Mouse (Mus musculus): ENCODE measurements around the gene Sin3a.

The Sin3a gene

GRCm38 (mm10) chr9:57163137-57163536, 91.3 kb downstream of the Sin3a start:
- DNase-seq (ENCODE audit: extremely low read depth, insufficient read length, low spot score) = no peak

GRCm38 (mm10) chr9:57166173-57166572, 94.3 kb downstream of the Sin3a start:
- DNase-seq (ENCODE audit: extremely low read depth, insufficient read length, low spot score) = no peak

GRCm38 (mm10) chr9:57168411-57168810, 96.6 kb downstream of the Sin3a start:
- no peak for DNase-seq (ENCODE audit: extremely low read depth, insufficient read length, low spot score)
